Mouse (Mus musculus) olfactory bulb, adult 2 months (tissue): ENCODE measurements around the gene Utrn.

ENCODE experiments used
- CTCF ChIP-seq: fragments of 200-500 bp; IDR thresholded peaks from 2 replicates; pipeline ENCODE4 v1.5.1; 2012; ENCODE audit warnings: low read depth, mild to moderate bottlenecking, low read length, moderate library complexity; ENCODE audit not compliant: insufficient read depth
- POLR2A ChIP-seq: fragments of 200-500 bp; IDR thresholded peaks from 2 replicates; pipeline ENCODE4 v1.6.1; 2012; ENCODE audit warnings: mild to moderate bottlenecking, low read depth, low read length, moderate library complexity; ENCODE audit not compliant: insufficient read depth

DNA sequence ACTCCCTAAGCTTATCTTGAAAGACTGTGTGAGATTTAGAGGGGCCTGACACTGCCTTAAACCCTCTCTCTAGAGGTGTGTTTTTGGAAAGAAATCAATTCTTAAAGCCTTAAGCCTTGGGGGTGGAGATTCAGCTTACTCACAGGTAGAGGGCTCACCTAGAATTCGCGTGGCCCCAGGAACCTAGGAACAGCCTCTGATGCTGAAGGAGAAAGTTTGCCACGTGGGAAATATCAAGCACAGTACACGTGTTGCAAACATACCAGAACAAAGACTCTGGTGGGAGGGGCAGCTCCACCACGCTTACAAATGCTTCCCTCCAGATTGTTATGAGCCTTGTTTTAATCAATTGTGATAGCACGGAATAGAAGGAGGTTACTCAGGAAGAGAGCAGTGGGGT, 96.0 kb downstream of the Utrn start:
- TF ChIP-seq CTCF (no peak), POLR2A (no peak)
